Mouse (Mus musculus) heart, adult 11 months (tissue): ENCODE measurements at regions not wholly inside any gene's neighbourhood (a gene's known extent, or its start where the extent isn't known, plus 50 kb on each side); places are given as distances from the start of the nearest gene placed in this dataset.
A peak's percentile ranks its signal among the peaks of the same experiment; 100 is the strongest.
"Not testable (repeated sequence)": the region's sequence is repeated elsewhere in the genome, so short reads cannot be mapped to it uniquely, and the experiment has no call there.

Source experiments
- DNase-seq: peaks from one replicate; pipeline ENCODE4 v3.0.0; 2022

- DNase-seq, result not testable (repeated sequence)
Measured at GRCm38 (mm10) chr14:53560146-53560545, 693.8 kb downstream of the Dad1 start.

GRCm38 (mm10) chr14:53559386-53559920, 694.5 kb downstream of the Dad1 start:
- peak; percentile 64 for DNase-seq

GRCm38 (mm10) chr14:53553771-53554170, 700.1 kb downstream of the Dad1 start:
- no peak for DNase-seq

- not testable (repeated sequence) for DNase-seq
Measured at GRCm38 (mm10) chr14:53547365-53547764, 706.5 kb downstream of the Dad1 start.

GRCm38 (mm10) chr14:53545351-53545750, 708.6 kb downstream of the Dad1 start:
- DNase-seq, result no peak

GRCm38 (mm10) chr14:53541640-53542039, 712.3 kb downstream of the Dad1 start:
- DNase-seq, result not testable (repeated sequence)

GRCm38 (mm10) chr14:53537895-53538294, 716.0 kb downstream of the Dad1 start:
- DNase-seq, result not testable (repeated sequence)

GRCm38 (mm10) chr14:53523430-53523829, 730.5 kb downstream of the Dad1 start:
- not testable (repeated sequence) for DNase-seq

- not testable (repeated sequence) for DNase-seq
Measured at GRCm38 (mm10) chr14:53518954-53519353, 735.0 kb downstream of the Dad1 start.

GRCm38 (mm10) chr14:53516623-53517238, 737.2 kb downstream of the Dad1 start:
- not testable (repeated sequence) for DNase-seq

- DNase-seq, result not testable (repeated sequence)
Measured at GRCm38 (mm10) chr14:53505389-53505788, 748.5 kb downstream of the Dad1 start.

- DNase-seq, result not testable (repeated sequence)
Measured at GRCm38 (mm10) chr14:53488383-53488782, 765.5 kb downstream of the Dad1 start.

GRCm38 (mm10) chr14:53487611-53488010, 766.3 kb downstream of the Dad1 start:
- not testable (repeated sequence) for DNase-seq

- not testable (repeated sequence) for DNase-seq
Measured at GRCm38 (mm10) chr14:53474170-53474569, 779.7 kb downstream of the Dad1 start.

- DNase-seq, result not testable (repeated sequence)
Measured at GRCm38 (mm10) chr14:53460790-53461189, 793.1 kb downstream of the Dad1 start.

- no peak for DNase-seq
Measured at GRCm38 (mm10) chr14:53454001-53454400, 799.9 kb downstream of the Dad1 start.

- not testable (repeated sequence) for DNase-seq
Measured at GRCm38 (mm10) chr14:53439643-53440042, 814.3 kb downstream of the Dad1 start.

GRCm38 (mm10) chr14:53430130-53430529, 823.8 kb downstream of the Dad1 start:
- DNase-seq, result not testable (repeated sequence)

- DNase-seq, result not testable (repeated sequence)
Measured at GRCm38 (mm10) chr14:53428447-53428846, 825.5 kb downstream of the Dad1 start.

GRCm38 (mm10) chr14:53427636-53428035, 826.3 kb downstream of the Dad1 start:
- DNase-seq, result not testable (repeated sequence)

GRCm38 (mm10) chr14:53416955-53417354, 836.9 kb downstream of the Dad1 start:
- DNase-seq, result not testable (repeated sequence)

GRCm38 (mm10) chr14:53407500-53408227, 846.2 kb downstream of the Dad1 start:
- DNase-seq, result not testable (repeated sequence)

GRCm38 (mm10) chr14:53390307-53390706, 863.6 kb downstream of the Dad1 start:
- DNase-seq, result not testable (repeated sequence)

- DNase-seq, result not testable (repeated sequence)
Measured at GRCm38 (mm10) chr14:53374591-53374990, 879.0 kb upstream of the Olfr1507 start.
